Mouse (Mus musculus): Measurements from ENCODE around the gene Dnah8. TPM values are rescaled to one million over a fixed set of nuclear protein-coding genes. Genes with fewer than 3 reads are reported as not detected.
A peak's percentile ranks its signal among the peaks of the same experiment; 100 is the strongest.
"Not testable (repeated sequence)": the region's sequence is repeated elsewhere in the genome, so short reads cannot be mapped to it uniquely, and the experiment has no call there.

Dnah8 gene
- under 1 TPM; 0.52 to 0.63 TPM for total RNA-seq (2021)
- 0.34 and 0.36 TPM in 2 replicates for polyA plus RNA-seq (2012; rRNA removed)
- long read RNA-seq: 0 reads

DNA sequence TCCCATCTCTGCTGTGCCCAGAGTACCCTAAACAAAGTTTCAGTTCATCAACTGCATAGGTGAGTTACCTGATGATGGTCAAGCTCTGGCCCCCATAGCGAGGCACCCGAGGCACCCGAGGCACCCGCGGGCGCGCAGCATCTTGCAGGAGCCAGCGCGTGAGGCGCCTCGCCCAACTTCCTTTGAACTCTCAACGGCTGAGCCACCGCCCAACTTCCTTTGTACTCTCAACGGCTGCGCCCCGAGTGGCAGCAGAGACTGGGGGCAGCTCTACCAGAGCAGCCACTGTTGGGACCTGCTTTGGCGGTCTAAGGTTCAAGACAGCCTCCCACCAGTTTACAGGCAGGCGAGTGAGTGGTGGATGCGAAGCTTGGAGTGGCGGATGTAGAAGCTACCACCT is at the start of gene Dnah8:
Gene Dnah8 (plus strand): TSS at position 223 of the 400 bp plus-strand sequence.
- DNase-seq: not testable (repeated sequence)

DNA sequence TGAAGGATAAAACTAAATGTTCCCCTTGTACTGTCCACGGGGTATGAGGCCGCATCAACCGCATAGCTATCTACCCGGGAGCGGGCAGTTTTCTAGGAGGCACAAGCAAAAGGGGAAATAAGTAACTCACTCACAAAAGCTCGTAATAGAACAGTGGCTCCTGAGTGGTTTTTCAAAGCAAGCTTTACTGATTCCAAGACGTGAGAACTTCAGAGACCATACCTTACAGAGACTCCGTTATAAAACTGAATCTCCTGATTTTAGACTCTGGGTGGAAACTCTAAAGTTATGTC is 49.4 kb upstream of the Dnah8 start:
- no peak for DNase-seq

DNA sequence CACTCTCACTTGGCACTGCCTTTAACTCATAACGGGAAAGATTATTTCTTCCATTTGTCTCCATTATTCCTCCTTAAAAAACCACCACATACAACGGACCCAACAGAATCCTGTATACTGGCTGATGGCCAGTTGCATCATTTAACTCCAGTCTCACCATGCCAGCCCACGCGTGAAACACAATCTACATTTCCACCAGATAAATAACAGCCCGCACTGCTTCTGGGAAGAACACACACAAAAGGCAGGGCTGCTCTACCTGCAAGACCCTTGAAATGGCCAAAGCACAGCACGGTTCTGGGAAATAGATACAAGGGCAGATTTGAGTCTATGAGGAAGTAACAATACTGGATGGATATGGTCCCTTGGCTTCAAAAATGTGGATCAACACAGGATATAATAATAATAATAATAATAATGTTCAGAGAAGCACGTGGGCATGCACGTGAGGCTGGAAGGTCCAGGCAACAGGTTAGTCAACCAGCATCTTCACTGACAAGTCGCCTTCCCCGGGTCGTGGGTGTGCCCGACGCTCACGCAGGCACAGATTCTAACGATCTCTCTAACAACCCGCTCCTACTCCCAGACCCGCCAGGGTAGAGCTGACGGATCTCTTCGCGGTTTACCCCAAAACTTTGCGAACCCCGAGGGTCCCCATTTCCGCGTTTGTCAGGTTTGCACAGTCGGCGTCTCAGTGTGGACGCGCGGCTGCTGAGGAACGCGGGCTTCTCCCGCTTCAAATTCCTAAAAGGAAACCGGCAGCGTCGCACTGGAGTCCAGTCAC is 48.8 kb upstream of the Dnah8 start:
- DNase-seq: no peak

DNA sequence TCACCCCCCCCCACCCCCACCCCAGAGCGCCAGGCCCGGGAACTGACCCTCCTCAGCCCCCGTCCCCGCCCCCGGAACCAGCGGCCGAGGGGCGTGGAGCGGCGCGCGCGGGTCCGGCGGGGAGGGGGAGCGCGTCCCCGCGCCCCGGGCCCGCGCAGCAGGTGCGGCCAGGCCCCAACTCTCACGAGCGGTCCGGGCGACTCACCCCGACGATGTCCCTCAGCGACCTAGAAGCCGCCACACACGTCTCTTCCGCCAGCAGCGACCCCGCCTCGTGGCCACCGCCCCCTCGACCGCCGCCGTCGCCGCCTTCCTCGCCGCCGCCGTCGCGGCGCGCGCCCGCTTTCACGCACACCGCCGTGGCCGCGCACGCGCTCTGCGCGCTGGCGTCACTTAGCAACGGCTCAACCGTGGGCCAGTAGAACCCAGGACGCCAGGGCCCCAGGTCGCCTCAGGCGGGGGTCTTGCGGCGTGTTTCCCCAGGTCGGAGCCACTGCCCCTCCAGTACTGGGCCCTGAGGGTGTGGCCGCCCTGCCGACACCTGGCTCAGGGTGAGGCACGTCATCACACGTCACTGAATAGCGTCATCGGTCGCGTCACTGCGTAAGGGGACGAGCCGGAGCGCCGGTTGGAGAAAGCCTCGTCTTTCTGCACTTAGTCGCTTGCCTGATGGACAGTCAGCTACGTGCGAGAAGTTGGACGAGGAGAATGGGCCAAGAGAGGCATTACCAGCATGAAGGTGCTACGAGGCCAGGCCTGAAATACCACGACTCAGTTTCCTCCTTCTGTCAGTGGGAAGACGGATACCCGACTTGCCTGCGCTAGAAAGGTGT is 48.0 kb upstream of the Dnah8 start, which contains the start of gene Btbd9:
Gene Btbd9 (minus strand): TSS at position 548 of the 833 bp plus-strand sequence.
- DNase-seq: peak; percentile 96

DNA sequence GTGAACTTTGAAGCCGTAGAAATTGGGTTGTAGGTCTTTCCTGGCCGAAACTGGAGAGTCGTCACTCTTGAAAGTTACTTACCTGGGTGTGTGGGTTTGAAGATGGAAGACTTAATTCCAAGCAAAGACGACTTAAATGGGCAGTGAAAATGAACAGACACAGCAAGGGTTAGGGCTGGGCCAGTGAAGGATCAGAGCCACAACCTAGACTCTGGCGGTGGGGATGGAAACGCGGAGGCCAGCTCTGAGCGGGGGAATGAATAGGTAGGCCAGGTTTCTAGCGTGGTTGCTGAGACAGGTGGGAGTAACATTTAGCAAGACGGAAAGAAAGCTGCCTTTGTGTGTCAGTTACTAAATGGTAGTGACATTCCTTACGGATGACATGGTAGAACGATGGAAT is 47.2 kb upstream of the Dnah8 start:
- no peak for DNase-seq

DNA sequence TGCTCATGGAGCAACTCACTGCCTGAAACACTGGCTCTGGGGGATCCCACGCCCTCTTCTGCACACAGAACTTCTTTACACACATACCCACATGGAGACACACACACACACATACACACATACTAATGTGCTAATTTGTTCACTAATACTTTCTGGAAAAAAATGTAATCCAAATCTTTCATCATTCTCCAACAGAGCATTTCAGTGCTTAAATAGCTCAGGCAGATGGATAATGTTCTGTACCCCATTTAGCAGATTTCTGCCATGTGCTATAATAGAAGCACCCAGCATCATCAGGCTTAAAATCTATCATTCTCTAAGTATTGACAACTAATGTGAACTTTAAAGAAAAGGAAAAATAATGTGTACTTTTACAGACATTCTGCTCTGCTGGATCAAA is 43.4 kb upstream of the Dnah8 start:
- DNase-seq: no peak

DNA sequence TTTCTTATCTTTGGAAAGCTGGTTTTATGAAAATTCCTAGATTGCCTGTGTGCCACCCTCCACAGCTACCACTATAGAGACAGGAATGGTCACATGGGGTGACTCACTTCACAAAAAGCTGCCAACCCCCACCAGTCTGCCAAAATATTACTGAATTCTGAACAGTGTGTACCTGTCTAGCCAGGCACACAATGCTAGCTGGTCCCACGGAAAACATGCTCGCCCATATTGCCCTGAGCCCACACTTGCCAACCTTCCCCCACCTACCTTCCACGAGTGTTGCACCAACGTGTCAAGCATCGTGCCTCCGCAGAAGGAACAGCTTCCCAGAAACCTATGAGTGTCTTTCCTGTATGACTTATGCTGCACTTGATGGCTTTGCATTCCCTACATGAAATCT is 43.0 kb upstream of the Dnah8 start:
- no peak for DNase-seq

DNA sequence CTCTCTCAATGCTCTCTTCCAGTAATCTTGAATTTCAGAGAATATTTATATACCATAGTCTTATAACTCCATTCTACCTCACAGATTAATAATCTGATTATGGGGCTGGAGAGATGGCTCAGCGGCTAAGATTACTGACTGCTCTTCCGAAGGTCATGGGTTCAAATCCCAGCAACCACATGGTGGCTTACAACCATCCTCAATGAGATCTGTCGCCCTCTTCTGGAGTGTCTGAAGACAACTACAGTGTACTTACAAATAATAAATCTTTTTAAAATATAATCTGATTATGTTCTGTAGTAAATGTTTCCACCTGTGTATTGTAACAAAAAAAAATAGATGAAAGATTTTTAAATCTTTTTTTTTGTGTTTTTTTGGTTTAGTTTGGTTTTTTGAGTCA is 41.8 kb upstream of the Dnah8 start:
- no peak for DNase-seq

DNA sequence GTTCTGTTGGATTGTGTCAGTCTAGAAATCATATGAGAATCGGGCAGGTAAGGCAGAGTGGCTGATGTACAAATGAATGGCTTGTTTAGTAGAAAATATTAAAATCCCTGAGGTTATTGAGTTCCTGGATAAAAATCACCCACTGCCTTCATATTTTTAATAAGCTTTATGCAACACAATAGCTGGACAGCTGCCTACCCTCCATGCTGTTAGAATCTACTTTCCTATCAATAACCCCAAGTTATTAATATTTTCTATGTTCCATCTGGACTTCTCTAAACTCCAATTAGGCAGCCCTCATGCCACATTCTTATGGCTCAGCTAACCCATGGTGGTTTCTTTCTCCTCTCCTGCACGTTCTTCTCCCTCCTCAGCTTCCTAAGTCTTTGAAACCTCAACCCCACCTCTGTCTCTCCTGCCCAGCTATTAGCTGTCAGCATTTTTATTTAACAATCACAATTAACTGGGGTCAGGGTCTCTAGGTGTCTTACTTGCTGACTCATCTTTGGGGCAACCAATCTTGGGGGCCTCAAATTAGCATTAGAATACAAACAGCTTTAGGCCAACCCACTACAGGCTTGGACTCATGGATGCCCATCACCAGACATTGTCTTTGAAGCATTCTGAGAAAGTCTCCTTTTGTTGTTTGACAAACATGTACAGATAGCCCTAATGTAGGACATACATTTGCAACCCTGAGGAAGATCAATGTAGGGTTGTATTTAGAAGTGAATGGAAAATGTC is 40.7 kb upstream of the Dnah8 start:
- no peak for DNase-seq

DNA sequence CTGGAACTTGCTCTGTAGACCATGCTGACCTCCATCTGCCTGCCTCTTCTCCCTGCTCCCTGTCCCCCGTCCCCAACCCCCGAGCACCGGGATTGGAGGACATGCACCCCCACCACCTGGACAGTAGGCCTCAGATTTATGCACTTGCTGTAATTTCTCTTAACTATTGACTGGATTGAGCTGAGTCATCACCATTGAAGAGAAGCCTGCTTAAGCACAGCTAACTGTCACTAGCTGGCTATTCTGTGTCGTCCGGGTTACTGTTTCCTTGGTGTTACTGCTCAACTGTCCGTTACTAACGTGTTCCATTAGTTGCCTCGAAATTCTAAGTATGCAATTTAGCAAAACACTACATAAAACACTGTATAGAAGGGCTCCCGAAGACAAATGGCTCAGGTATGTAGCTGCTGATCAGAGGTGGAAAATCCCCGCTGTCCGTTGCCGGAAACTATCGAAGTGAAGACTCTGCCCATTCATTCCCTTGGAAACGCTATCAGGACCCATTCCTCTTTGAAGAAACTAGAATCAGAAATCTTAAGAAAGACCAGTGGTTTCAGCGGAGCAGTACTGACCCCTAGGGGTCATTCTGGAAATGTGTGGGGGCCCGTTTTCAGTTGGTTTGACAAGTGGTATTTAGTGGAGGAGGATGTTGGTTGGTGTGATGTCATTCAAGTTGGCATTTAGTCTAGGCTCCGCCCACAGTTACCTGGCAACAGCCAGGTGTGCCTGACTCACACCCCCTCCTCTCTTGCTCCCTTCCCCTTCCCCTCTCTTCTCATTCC is 33.5 kb upstream of the Dnah8 start:
- DNase-seq: peak; percentile 62

DNA sequence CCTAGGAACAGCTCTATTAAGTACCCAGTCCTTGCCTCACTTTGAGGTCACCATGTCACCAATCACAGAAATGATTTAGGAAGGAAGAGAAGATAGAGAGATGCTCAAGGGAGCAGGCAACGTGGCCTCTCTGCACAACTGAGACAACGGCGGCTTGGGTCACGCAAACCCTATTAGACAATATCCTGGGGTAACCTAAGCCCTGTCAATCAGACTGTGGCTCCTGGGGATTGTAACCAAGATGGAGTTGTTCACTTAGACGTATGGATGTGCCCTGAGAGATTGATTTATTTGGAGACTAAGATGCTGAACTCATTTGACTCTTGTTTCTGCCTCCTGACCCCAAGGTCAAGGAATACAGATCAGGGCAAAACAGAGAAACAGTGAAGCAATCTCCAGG is 29.7 kb upstream of the Dnah8 start:
- no peak for DNase-seq

DNA sequence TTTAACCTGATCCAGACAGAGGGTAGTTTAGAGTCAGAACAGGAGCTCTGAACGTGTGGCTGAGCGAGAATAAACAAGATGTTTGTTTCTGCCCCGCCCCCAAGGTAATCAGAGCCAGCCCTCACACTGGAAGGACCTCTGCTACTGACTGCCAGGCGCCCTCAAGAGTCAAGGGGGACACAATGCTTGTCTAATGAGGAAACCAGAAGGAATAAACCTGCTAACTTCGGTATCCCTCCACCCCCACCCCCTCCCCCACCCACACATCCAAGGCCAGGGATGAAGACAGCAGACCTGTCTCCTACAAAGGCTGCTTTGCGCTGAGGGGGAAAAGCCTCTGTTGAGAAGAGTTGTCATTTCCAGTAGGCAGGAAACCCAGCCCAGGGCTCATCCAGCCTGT is 29.3 kb upstream of the Dnah8 start:
- DNase-seq: no peak

DNA sequence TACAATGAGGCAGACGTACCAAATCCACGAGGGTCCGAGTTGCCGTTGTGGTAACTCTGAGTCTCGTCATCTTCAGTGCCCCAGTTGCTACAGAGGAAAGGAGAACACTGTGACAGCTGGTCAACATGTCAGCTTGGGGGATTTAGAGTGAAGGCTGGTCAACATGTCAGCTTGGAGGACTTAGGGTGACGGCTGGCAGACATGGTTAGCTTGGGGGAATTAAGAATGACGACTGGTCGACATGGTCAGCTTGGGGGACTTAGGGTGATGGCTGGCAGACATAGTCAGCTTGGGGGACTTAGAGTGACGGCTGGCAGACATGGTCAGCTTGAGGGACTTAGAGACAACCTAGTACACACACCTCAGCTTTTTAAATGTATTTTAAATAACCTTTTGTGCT is 26.4 kb upstream of the Dnah8 start:
- DNase-seq: no peak

DNA sequence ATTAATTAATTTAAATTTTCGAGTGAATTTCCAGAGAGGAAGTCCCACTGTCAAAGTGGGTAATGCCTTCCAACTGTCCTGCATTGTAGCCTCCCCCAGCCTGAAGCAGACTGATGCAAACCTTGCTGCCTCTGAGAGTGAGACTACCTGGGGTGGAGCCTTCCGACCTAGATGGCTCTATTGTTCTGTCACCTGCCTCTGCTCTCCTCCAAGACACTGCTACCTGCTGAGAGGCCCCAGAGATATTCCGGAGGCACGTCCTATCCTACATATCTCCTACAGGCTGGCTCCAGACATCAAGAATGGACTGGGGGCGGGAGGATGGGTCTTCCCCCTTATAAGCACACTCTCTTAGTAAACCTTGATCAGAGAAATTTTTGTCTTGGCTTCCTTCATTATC is 25.9 kb upstream of the Dnah8 start:
- no peak for DNase-seq

DNA sequence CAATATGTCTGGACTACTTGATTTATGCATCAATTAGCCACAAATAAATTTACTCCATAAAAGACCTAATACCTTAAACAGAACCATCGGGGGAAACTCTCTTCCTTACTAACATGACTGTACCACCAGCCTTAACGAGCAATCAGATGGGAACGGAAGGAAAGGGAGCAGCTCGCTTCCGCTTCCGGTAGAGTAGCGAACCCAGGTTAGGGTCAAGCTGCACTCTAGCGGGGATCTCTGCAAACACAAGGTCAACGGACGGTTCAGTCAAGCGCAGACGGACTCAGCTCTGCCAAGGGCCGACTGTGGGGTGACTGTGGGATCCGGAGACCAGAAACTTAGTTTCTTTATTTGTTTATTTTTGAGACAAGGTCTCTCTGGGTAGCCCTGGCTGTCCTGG is 22.0 kb upstream of the Dnah8 start:
- DNase-seq: no peak

DNA sequence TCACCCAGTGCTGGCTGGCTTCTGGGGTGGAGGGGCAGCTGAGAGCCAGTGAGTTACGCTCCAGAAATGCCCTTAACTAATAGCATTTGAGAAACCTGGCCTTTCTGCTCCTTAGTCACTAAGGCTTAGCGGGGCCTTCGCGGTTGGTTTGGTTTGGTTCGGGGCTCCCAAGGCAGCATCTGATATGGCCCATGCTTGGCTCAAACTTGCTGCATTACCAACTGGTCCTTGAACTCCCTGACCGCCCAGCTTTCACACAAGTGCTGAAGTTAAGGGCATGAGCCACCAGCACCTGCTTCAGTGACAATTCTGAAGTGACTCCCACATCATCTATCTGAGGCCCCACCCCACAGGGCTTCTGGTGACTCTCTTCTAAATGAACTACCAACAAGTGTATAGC is 19.9 kb upstream of the Dnah8 start:
- peak; percentile 38 for DNase-seq

DNA sequence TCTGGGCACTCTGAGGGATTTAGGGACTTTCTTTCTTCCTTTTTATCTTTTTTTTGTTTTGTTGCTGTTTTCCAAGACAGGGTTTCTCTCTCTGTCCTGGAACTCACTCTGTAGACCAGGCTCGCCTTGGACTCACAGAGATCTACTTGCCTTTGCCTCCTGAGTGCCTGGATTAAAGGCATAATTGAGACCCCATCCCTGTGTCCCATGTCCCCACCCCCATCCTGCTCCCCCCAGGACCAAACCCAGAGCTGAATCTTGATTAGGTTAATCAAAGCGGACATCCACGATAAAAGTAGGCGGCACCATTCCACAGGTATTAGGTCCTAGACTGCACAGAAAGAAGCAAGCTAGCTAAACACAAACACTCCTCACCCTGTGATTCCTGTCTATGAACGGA is 19.2 kb upstream of the Dnah8 start:
- DNase-seq: no peak

DNA sequence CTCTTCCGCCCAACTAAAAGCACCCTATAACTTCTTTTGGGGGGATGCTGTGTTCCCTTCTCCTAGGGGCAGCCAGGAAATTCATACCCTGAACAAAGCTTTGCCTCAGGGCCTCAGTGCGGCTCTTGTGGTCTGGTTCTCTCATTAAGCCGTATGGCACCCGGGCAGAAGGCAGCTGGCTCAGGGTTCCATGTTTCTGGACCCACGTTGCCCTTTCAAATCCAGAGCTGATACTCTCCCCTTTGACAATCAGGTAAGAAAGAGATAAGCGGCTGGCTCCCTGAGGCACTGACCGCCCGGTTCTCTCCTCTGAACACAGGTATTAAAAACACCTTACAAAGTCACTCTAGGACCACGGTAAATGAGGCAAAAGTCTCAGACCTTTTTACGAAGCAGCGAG is 17.9 kb upstream of the Dnah8 start:
- DNase-seq: no peak

DNA sequence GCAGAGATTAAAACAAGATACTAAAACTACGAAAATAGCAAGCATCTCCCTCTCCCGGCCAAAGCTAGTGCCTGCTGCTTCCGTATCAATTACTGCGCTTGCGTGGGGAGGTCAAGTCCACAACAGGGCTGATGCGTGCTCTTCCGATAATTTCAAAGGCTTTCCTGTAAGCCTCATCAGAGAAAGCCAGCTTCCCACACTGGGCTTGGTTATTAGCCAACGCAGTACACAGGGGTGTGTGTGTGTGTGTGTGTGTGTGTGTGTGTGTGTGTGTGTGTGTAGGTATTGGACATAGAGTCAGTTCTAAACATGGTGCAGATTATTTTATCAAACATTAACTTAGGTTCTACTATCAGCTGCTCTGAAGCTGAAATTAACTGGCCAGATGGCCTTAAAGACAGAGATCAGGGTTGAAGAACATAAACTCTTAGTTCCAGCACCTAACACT is 17.5 kb upstream of the Dnah8 start:
- DNase-seq: no peak

DNA sequence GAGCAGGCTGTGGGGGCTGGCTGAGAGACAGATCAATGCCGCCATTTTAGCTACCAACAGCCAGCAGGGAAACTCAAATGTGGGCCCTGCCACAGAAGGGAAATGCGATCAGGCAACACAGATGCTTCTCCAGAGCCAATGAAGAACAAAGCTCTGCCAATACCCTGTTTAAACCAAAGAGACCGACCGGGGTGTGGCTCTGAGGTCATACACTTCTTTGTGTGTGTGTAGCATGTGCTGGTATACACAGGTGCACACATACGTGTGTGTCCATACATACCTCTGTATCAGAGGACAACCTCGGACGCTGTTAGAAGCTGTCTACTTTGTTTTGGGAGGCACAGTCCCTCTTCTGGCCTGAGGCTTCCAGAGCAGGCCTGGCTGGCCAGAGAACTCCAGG is 16.8 kb upstream of the Dnah8 start:
- no peak for DNase-seq

DNA sequence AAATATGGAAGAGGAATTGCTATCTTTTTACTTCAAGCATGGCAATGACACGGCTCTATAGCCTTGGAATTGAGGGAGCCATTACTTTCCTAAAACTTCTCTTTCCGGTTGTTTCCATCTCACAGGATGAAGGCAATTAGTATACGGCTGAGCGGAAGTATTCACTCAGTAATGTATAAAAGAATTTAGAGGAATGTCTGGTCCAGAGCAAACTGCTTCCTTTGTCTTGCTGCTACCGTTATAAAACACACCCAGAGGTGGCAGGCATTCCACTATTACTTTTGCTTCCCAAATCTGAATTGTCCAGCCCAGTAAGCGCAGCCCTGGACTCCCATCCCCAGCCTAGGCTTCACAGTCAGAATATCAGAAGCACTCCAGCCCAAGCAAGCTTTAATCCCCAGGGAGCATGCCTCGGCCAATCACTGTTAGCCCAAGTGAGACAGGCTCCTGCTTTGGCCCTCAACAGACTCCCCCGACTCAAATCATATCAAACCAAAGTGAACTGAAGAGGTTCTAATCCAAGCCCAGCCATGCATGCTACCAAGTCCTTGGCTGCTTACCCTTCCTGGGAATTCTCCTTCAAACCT is 16.2 kb upstream of the Dnah8 start:
- DNase-seq: no peak
